Mouse (Mus musculus) erythroid progenitor cell, adult 5-6 weeks (primary cell): ENCODE measurements around the gene Ihh. TPM values are rescaled to one million over a fixed set of nuclear protein-coding genes. Genes with fewer than 3 reads are reported as not detected.

Experiments
- ATAC-seq: replicated peaks from 2 replicates; pipeline ENCODE4 v1.8.0; 2016; ENCODE audit warnings: moderate number of reproducible peaks, mild to moderate bottlenecking, moderate TSS enrichment, inconsistent platforms; ENCODE audit not compliant: poor library complexity, low FRiP score, severe bottlenecking
- total RNA-seq, 2 experiments: library from RNA; stranded (forward) in 1 of 2; stranded (reverse) in 1 of 2; fragments of 150-400 nt in 1 of 2; fragments of 186-747, 209-891 nt in 1 of 2; gene quantifications; 2 replicates each; pipeline versions ENCODE4 v1.2.3 to v1.2.4; 2015 to 2017; ENCODE audit warnings: low replicate concordance in 2 of 2

Ihh gene
- total RNA-seq (2015; ENCODE audit: low replicate concordance) (not detected in 2 replicates), total RNA-seq (2017; ENCODE audit: low replicate concordance) (not detected in 2 replicates)

DNA sequence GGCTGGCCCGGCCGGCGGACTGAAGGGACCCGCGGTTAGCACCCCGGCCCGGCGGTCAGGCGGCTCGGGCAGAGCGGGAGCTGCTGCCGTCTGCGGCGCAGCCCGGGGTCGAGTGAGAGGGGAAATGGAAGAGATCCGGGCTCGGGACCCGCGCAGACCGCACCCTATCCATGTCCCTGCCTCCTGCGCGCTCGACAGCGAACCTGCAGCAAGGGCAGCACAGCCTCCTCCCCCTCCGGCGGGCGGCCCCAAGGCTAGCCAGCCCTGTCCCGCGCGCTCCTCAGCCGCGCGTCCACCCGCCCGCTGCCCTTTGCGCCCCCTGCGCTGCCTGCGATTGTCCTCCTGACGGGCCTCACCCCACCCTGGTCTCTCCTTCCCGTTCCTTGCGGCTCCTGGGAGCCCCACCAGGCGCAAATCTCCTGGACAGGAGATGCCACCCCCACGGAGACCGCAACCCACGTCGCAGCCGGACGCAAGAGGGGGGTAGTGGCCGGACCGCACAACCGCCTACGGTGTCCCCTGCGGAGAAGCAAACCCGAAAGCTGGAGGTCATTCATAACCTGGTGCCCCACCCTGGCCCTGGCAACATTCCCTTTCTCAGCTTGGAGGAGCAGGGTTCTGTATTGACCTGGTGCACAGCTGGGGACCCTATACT lies at the start of gene Ihh:
Ihh (minus strand) TSS at position 117 of the 655 bp plus-strand sequence.
- no peak for ATAC-seq

DNA sequence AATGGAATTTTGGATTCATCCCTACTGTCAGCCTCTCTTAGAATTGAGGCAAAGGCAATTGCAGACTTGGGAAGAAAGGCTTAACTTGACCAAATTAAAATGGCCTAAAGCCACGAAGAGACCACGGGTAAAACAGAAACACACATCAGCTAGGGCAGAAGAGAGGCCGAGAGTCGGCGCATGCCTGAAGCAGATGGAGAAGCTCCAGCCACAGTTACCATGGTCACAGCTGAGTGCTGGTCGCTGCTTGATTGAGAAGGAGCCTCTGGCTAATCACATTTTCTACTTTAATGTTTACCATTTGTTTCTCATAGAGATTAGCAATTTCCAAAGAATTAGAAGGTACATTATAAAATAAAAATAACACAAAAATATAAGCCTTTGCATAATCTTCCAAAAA lies 49.7 kb upstream of the Ihh start:
- no peak for ATAC-seq

DNA sequence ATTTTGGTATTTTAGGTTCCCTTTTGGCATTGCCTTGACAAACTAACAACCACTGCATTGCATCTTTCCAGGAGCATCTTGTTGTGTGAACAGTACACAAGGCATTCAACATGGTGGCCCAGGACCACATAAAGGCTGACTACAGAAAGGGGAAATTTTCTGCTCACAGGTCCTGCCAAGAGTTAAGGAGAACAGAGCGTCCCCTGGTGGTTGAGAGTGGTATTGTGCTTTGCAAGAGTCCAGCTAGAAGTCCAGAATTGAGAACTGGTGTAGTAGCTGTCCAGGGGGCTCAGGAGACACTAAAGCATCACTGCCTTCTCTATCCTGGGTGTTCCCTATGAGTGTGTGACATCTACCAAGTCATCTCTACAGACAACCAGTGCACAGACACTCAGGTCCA lies 49.0 kb upstream of the Ihh start:
- ATAC-seq: no peak

DNA sequence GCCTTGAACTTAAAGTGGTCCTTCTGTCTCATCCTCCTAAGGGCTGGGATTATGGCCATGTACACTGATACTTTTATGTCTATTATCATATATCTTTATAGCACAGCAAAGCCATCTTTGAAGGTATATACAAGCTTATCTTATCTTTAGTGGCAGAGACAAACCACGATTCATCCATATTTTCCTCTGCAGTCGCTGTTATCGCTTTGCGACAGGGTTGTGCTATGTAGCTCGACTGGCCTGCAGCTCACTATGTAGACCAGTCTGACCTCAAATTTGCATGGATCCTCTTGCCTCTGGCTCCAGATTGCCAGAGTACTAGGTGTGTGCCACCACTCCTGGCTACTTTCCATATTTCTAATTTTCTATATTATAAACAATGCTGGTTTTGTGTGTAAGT lies 47.7 kb upstream of the Ihh start:
- no peak for ATAC-seq

DNA sequence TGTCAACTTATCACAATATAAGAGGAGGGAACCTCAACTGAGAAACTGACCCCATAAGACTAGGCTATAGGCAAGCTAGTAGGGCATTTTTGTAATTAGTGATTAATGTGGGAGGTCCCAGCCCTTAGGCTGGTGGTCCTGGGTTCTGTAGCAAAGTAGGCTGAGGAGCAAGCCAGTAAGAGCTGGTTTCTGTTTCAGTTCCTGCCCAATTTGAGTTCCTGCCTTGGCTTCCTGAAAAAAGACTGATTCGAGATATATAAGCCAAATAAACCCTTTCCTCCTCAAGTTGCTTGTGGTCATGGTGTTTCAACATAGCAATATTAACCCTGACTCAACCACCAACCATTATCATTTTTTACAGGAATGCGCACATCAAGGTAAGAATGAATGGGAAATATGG lies 45.8 kb upstream of the Ihh start:
- ATAC-seq: no peak

DNA sequence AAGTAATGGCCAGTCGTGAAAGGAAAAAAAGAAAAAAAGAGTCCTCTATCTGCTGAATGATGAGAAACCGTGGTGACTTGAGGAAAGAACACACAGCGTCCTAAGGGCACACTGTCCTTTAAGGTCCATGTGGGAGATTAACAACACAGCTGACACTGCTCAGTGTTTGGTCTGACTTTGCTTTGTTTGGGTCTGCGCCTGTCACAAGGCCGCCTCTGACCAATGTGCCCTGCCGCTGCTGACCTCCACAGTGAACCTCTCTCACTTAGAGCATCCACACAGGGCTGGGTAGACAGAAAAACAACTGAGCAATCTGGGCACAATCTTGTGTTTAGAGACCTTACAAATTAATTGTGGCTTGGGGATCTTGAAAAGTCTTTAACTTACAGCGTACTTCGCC lies 25.5 kb upstream of the Ihh start:
- ATAC-seq: no peak

DNA sequence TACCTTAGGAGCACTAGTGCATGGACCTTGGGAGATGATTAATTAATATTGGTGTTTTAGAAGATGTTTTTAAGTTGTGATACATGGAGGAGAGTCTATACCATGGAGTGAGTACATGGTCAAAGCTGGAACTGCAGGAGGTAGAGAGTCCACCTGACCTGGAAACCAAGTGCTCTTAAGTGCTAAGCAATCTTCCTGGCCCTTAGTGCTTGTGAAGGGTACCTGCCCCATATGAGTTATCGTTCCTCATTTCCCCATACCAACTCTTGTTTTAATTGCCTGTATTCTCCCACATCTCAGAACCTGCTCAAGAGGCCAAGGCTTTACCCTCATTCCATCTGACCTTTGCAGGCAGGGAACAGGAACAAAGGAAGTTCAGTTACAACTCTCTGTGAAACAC lies 24.5 kb upstream of the Ihh start:
- no peak for ATAC-seq

DNA sequence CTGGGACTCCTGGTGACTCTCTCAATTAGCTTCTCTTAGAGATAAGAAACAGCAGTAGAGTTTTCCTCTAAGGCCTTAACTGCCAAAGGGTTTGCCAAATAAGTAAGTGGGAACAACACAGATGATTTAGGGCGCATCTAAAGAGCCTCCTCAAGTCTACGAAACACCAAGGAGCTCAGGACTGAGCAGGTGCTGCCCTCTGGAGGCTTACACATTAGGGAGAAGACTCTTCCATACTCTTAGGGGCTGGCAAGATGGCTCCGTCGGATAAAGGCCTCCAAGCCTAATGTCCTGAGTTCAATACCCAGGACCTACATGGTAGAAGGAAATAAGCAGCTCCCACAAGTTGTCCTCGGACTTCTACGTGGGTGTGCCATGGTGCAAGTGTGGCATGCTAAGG lies 22.1 kb upstream of the Ihh start:
- no peak for ATAC-seq

DNA sequence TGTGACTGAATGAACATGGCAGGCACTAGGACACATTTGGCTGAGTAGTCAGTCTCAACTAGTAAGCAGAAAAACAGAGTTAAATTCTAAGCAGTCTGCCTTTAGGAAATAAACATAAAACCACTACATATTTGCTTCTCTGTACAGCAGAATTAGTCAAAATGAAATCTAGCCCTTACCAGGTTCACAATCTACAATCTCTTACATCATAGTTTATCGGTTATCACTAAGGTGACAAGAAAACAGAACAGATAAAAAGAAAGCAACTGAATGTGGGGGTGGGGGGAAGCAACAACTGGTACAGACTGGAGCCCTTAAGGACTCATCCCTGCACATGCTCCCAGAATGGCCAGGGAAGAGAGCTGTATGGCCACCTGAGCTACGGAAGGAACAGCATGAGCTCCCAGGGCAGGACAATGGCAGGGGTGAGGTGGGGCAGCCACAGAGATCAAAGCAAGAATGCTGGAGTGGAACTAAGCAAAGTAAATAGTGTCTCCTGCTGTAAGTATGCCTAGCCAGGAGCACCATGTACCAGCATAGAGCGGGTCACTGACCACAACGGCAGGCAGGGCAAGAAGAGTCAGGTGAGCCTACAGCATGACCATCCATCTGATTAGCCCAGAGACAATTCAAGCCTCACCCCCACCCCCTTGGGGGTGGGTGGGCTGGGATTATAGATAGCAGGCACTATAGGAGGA lies 20.0 kb upstream of the Ihh start:
- ATAC-seq: no peak

DNA sequence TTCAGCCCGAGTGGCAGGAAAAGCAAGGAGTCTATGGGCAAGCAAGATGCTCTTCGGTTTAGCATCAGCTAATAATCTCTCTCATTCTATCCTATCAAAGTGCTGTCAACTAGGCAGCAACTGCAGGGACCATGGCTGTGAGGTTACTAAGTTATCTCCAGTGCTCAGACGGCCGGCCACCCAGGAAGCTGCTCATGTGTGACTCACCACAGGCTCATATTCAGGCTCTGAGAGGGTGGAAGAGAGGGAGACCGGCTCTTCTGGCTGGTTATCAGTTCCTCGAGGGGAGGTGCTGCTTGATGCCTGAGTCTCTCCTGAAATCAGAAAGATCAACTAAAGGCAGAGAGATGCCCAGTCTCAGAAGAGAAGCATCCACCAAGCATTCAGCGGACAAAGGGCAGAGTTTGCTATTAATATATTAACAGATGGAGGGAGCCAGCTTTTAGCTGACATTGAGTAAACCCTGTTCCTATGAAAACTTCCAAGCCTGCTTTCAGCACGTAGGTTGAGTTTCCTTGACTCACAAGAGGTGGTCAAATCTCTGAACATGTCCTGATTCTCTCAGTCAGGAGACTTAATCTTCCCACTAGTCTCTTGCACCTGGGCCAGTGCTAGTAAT lies 16.6 kb upstream of the Ihh start:
- no peak for ATAC-seq

DNA sequence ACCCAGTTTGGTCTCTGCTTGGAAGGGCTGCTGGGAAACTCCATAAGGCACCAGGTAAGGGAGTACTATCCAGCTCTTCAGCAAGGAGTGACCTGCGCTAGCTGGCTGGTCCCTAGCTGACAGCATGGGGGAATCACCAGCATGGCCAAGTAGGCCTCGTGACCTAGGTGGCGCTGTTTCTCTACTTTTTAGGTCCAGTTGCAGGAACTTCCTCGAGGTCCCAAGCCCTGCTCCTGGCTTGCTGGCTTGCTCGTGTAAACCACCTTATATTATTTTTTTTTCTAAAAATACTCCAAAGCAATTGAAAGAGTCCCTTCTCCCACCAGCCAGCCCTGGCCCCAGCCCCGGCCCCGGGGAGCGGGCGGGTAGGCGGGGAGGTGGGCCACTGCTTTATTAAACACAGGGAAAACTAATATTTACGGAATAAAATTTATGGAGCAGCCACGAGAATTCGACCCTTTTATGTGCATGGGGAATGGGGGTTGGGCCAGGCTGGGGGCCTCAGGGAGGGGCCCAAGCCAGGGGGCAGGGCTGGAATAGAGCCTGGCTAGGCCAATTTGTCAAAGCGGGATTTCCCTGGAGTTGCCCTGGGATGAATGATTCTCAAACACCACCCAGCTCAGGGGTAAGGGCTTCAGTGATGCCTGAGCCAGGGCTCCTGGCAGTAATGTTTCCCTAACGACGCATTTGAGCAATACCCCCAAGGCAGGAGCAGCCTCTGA lies 13.2 kb upstream of the Ihh start:
- no peak; the same call in 1 of the 2 replicates for ATAC-seq

DNA sequence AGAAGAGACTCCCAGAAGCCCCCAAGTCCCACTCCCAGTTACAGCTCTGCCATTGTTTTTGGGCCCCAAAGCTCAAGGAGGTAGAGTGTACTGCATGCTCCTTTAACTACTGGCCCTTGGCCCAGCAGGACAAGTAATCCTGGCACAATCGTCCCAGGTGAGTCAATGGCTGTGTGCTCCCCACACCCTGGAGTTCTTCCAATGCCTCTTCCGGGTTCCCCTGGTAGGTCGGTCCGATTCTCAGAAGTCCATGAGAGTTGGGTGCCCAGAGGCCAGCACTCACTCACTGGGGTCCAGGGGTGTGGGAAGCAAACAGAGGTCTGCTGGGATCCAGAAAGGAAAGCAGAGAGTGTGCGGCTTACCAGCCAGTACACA lies 11.4 kb upstream of the Ihh start:
- ATAC-seq: no peak

DNA sequence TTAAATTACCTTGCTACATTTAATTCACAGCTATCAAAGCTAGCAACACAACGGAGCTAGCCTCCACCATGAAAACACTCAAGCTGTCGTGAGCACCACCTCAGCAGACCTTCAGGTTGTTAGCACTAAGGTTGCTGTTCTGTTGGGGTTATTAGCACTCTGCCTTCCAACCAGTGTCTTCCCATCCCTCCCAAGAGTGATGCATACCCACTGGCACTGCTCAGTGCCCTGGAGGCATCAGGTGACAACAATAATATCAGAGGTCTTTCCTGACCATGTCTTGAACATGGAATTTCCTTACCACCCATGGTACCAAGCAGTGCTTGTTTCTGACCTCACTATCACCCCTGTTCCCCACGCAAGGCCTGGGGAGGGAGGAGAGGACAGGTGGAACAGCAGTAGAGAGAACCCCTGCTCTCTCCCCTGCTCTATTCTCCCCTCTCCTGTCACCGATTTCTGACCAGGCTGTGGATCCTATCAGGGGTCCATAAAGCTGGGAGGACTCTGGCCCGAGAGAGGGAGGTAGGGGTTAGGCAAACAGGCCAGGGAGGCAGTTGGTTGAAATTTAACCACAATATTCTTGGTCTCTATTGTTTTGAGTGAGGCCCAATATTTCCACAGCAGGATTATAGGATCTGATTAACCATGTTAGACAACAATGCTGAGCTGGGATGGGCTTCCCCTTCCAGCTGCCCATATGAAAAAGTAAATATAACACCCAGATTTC lies 10.8 kb upstream of the Ihh start:
- ATAC-seq: no peak

DNA sequence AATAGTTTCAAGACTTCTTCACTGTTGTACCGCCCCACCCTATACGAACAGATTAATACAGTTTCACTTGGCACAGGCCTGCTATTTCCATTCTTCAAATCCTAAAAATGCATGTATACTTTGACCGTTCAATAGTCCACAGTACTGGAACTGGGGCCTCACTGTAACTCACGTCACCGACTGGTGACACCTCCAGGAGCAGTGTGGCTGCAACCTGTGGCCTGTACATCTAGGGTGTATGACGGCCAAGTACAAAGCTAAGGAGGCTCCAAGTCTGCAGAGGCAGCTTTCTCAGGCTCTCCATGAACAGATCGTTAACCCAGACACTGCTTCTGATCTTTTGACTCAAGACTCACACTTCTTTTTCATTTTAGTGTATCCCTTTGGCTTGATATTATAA lies 10.2 kb upstream of the Ihh start:
- ATAC-seq: no peak

DNA sequence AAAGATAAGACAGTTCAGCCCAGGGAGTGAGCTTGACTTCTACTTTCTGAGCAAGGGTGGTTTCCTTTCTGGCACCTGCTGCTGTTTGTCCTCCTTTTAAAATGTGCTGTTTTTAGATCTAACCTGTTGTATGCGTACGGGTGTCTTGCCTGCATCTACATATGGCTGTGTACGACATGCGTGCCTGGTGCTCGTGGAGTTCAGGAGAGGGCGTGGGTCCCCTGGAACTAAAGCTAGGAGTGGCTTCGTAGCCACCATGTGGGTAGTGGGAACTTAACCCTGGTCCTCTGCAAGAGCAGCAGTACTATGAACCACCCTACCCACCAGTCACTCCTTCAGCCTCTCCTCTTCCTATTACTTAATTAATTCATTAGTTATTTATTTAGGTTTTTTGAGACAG lies 8.6 kb upstream of the Ihh start:
- ATAC-seq: no peak

DNA sequence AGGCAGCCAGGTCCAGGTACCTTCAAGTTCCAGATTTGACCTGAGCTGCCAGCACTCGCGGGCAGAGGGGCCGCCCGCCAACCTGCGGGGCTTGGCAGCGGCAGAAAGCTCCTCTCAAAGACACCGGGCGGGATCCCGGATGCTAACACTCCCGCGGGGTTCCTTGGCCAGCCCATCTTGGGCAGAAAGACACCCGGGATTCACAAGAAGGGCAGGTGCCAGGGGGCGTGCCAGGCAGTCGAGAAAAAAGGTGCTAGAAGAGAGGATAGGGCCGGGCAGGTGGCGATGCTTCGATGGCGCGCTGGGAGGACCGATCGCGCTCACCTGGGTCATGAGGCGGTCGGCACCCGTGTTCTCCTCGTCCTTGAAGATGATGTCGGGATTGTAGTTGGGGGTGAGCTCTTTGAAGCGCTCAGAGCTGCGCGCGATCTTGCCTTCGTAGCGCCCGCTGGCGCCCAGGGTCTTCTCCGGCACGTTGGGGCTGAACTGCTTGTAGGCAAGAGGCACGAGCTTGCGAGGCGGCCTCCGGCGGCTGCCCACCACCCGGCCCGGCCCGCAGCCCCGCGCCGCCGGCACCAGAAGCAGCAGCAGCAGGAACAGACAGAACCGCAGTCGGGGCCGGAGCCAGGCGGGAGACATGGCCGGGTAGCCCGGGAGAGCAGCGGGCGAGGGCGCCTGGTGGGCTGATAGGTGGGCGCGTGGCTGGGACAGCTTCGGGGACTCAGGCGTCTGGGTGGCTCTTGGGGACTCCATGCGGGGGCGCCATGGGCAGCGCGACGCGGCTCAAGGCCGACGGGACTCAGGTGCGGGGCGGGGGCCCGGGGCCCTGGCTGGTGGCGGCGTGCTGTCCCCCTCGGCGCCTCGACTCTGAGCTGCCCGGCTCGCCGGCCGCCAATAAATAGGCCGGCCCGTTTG lies 639 bp downstream of the Ihh start:
- ATAC-seq: no peak

DNA sequence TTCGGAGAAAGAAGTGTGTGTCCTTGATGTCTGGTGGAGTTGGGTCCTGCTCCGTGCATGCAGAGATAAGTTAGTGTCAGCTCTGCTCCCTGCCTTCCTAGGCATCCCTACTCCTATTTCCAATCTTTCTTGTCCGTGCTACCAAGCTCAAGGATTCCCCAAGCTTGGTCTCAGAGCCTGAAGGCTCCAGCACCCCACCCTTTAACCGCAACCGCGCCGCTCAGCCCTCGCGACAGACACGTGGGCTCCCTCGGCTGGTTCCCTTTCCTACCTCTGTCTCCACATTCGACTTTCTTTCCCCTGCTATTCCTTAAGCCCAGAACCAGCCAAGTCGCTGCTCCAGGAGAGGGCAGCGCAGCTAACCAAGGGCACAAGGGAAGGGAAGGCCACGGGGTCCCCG lies 1.4 kb downstream of the Ihh start:
- ATAC-seq: no peak

DNA sequence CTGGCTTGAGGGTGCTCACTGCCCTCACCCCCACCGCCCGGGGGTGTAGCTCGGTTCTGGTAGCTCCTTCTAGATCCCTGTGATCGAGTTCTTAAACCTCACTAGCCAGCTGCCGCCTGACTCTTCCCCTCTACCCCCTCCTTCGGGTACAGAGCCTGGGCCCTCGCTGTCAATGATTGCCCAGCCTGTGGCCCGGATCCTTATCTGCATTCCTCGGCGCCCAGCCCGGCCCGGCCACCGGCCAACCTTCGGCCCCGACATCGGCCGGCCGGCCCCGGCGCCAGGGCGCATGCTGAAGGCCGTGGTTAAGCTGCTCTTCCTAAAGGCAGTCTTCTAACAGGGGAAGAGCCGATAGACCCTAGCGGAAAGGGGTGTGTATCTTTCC lies 1.8 kb downstream of the Ihh start:
- no peak for ATAC-seq
